Mouse (Mus musculus): ENCODE results near the gene Spata2l.
"Not testable (repeated sequence)": the region's sequence is repeated elsewhere in the genome, so short reads cannot be mapped to it uniquely, and the experiment has no call there.

The Spata2l gene

GRCm38 (mm10) chr8:123235520-123236497 lies at the start of gene Spata2l:
TSS of gene Spata2l (minus strand) at chr8:123236233.
- no peak for DNase-seq (ENCODE audit: low read depth, low spot score)

- no peak for DNase-seq (ENCODE audit: low read depth, low spot score)
These were observed 48.5 kb upstream of the Spata2l start for GRCm38 (mm10) chr8:123284493-123284892.

- no peak for DNase-seq (ENCODE audit: low read depth, low spot score)
These were observed 48.0 kb upstream of the Spata2l start for GRCm38 (mm10) chr8:123283991-123284390.

GRCm38 (mm10) chr8:123282994-123283393 lies 47.0 kb upstream of the Spata2l start:
- not testable (repeated sequence) for DNase-seq (ENCODE audit: low read depth, low spot score)

GRCm38 (mm10) chr8:123280302-123281094 lies 44.5 kb upstream of the Spata2l start:
- DNase-seq (ENCODE audit: low read depth, low spot score) = no peak

GRCm38 (mm10) chr8:123279828-123280227 lies 43.8 kb upstream of the Spata2l start:
- DNase-seq (ENCODE audit: low read depth, low spot score) = no peak

- DNase-seq (ENCODE audit: low read depth, low spot score) = no peak
These were observed 42.4 kb upstream of the Spata2l start for GRCm38 (mm10) chr8:123278445-123278844.

- DNase-seq (ENCODE audit: low read depth, low spot score) = no peak
These were observed 39.1 kb upstream of the Spata2l start for GRCm38 (mm10) chr8:123275096-123275495.

GRCm38 (mm10) chr8:123274447-123274846 lies 38.4 kb upstream of the Spata2l start:
- no peak for DNase-seq (ENCODE audit: low read depth, low spot score)

- DNase-seq (ENCODE audit: low read depth, low spot score) = no peak
These were observed 35.9 kb upstream of the Spata2l start for GRCm38 (mm10) chr8:123271901-123272300.

GRCm38 (mm10) chr8:123271147-123271546 lies 35.1 kb upstream of the Spata2l start:
- DNase-seq (ENCODE audit: low read depth, low spot score) = no peak

- no peak for DNase-seq (ENCODE audit: low read depth, low spot score)
These were observed 32.1 kb upstream of the Spata2l start for GRCm38 (mm10) chr8:123267926-123268656.

GRCm38 (mm10) chr8:123257593-123257992 lies 21.6 kb upstream of the Spata2l start:
- DNase-seq (ENCODE audit: low read depth, low spot score) = not testable (repeated sequence)

GRCm38 (mm10) chr8:123257114-123257513 lies 21.1 kb upstream of the Spata2l start:
- no peak for DNase-seq (ENCODE audit: low read depth, low spot score)

GRCm38 (mm10) chr8:123255170-123255569 lies 19.1 kb upstream of the Spata2l start:
- no peak for DNase-seq (ENCODE audit: low read depth, low spot score)

- peak; percentile 57 for DNase-seq (ENCODE audit: low read depth, low spot score)
These were observed 18.3 kb upstream of the Spata2l start, which contains the start of the genes Zfp276 and Vps9d1 for GRCm38 (mm10) chr8:123254099-123254885. TSS of gene Zfp276 (plus strand) at chr8:123254195. TSS of gene Vps9d1 (minus strand) at chr8:123254348.

- no peak for DNase-seq (ENCODE audit: low read depth, low spot score)
These were observed 17.5 kb upstream of the Spata2l start for GRCm38 (mm10) chr8:123253451-123254098.

- DNase-seq (ENCODE audit: low read depth, low spot score) = no peak
These were observed 16.9 kb upstream of the Spata2l start for GRCm38 (mm10) chr8:123252925-123253324.

- DNase-seq (ENCODE audit: low read depth, low spot score) = no peak
These were observed 14.9 kb upstream of the Spata2l start for GRCm38 (mm10) chr8:123250940-123251339.

- DNase-seq (ENCODE audit: low read depth, low spot score) = no peak
These were observed 12.6 kb upstream of the Spata2l start for GRCm38 (mm10) chr8:123248596-123248995.

Measured in brain, embryonic 18.5 days (tissue).